Mouse (Mus musculus) erythroblast, embryonic 14.5 days (primary cell): ENCODE measurements around the gene Syt7.

Source experiments
- GATA1 ChIP-seq: IDR thresholded peaks from 2 replicates; pipeline ENCODE4 v1.6.1; 2012; ENCODE audit warnings: low read length, inconsistent platforms, mixed read lengths
- TAL1 ChIP-seq: IDR thresholded peaks from 3 replicates; pipeline ENCODE4 v1.6.1; 2012; ENCODE audit warnings: low read length, inconsistent platforms, mixed read lengths

GRCm38 (mm10) chr19:10340661-10341060 lies 48.2 kb upstream of the Syt7 start:
- TF ChIP-seq TAL1 (no peak), GATA1 (no peak)
